Mouse (Mus musculus) embryonic fibroblast, embryonic 13.5 days (primary cell): ENCODE data around the gene Pbrm1.

ENCODE experiments used
- CTCF ChIP-seq: IDR thresholded peaks from 2 replicates; pipeline ENCODE4 v1.5.1; 2011; ENCODE audit warnings: mild to moderate bottlenecking, control low read depth, low read length, moderate library complexity, borderline replicate concordance; ENCODE audit not compliant: insufficient read depth
- POLR2A ChIP-seq: IDR thresholded peaks from 2 replicates; pipeline ENCODE4 v1.6.1; 2011; ENCODE audit warnings: low read depth, mild to moderate bottlenecking, control low read depth, low read length, moderate library complexity

- TF ChIP-seq CTCF, result no peak
- TF ChIP-seq POLR2A, result no peak
Measured at GRCm38 (mm10) chr14:31138219-31138896, 119.4 kb downstream of the Pbrm1 start.
